Comparison of ENCODE assay signal across 13 mouse cellular contexts in genomic region chr10:126520973-126521372, GRCm38 (mm10).
A peak's percentile ranks its signal among the peaks of the same experiment; 100 is the strongest.
DNase-seq lines count a peak whose midpoint lies in the region; ATAC-seq lines count a peak whose summit lies in the region.
"Had no signal": no experiment of that assay in that cellular context is flagged by ENCODE, and none has a peak within 500 bp of the region (broad histone marks: within the 10 kb centered on the region; RNA-seq: fewer than 3 reads in every experiment).

No protein-coding gene starts in this region.

- H3K4me2 ChIP-seq in forebrain, embryonic 13.5 days: no peak overlapping the region
- H3K4me2 ChIP-seq in midbrain, embryonic 11.5 days: no peak overlapping the region
- H3K4me2 ChIP-seq in midbrain, embryonic 14.5 days (ENCODE audit: low read length): no peak overlapping the region
- H3K4me2 ChIP-seq: heart, embryonic 15.5 days had no signal

- H3K9me3 ChIP-seq in forebrain, embryonic 10.5 days: no peaks in the 10 kb centered on the region
- H3K9me3 ChIP-seq in forebrain, embryonic 13.5 days (replicated peaks): 0 out of 2 replicates have a peak, but pooled peaks cover 4% of the 10 kb centered on the region
- peaks cover 2% of the 10 kb centered on the region; the same call in 1 of the 2 replicates for H3K9me3 ChIP-seq in midbrain, embryonic 11.5 days (ENCODE audit: control insufficient read depth, low read length)
- peaks cover 7% of the 10 kb centered on the region for H3K9me3 ChIP-seq in midbrain, embryonic 14.5 days (ENCODE audit: control insufficient read depth, low read length)
- H3K9me3 ChIP-seq: heart, embryonic 15.5 days had no signal

- H3K27me3 ChIP-seq in forebrain, embryonic 10.5 days (ENCODE audit: poor library complexity, severe bottlenecking): no peaks in the 10 kb centered on the region
- H3K27me3 ChIP-seq in forebrain, embryonic 13.5 days: no peaks in the 10 kb centered on the region
- no peaks in the 10 kb centered on the region for H3K27me3 ChIP-seq in midbrain, embryonic 11.5 days (ENCODE audit: control insufficient read depth, insufficient read depth, low read length)
- H3K27me3 ChIP-seq in midbrain, embryonic 14.5 days (ENCODE audit: control insufficient read depth, insufficient read depth, low read length): no peaks in the 10 kb centered on the region
- H3K27me3 ChIP-seq: heart, embryonic 15.5 days had no signal

- H3K9ac ChIP-seq in forebrain, embryonic 13.5 days: no peak overlapping the region
- H3K9ac ChIP-seq in midbrain, embryonic 11.5 days (ENCODE audit: low read length): no peak overlapping the region
- H3K9ac ChIP-seq in midbrain, embryonic 14.5 days (replicated peaks; ENCODE audit: low read length): no peak overlapping the region
- H3K9ac ChIP-seq: heart, embryonic 15.5 days had no signal

- no peak for ATAC-seq in forebrain, embryonic 13.5 days
- ATAC-seq in midbrain, embryonic 11.5 days (ENCODE audit: low FRiP score): peak; percentile 50; the same call in 1 of the 2 replicates
- ATAC-seq in midbrain, embryonic 14.5 days (ENCODE audit: low FRiP score, low TSS enrichment): no peak
- ATAC-seq: intestine, postnatal 0 days had no signal

- no peak for DNase-seq in forebrain, embryonic 10.5 days (ENCODE audit: extremely low spot score, low spot score)
- peak; percentile 72 for DNase-seq in midbrain, embryonic 11.5 days (ENCODE audit: low spot score, missing footprints)
- DNase-seq in midbrain, embryonic 14.5 days: no peak
- peak; percentile 15 for DNase-seq in embryo, embryonic 9.5 days (ENCODE audit: extremely low spot score)
- peak; percentile 44 for DNase-seq in retina, embryonic 14.5 days (ENCODE audit: low spot score)
- no peak for DNase-seq in layer of hippocampus, adult 8-10 months (ENCODE audit: low spot score in 2 of 2)
- DNase-seq in frontal cortex, postnatal 14 days (ENCODE audit: low spot score in 2 of 2): no peak
- DNase-seq: gastrocnemius, postnatal 10 days; thymus, adult 2 months had no signal

- no peaks in the 10 kb centered on the region for H3K36me3 ChIP-seq in forebrain, embryonic 10.5 days (replicated peaks)
- H3K36me3 ChIP-seq in forebrain, embryonic 13.5 days (ENCODE audit: poor library complexity, severe bottlenecking): no peaks in the 10 kb centered on the region
- H3K36me3 ChIP-seq in midbrain, embryonic 11.5 days (ENCODE audit: control insufficient read depth, insufficient read depth, low read length): no peaks in the 10 kb centered on the region
- H3K36me3 ChIP-seq in midbrain, embryonic 14.5 days (ENCODE audit: control insufficient read depth, insufficient read depth, low read length): no peaks in the 10 kb centered on the region
- H3K36me3 ChIP-seq: G1E; heart, embryonic 15.5 days had no signal

- WGBS in forebrain, embryonic 10.5 days: 46% methylated on average over 9 of the region's 9 CpGs
- 47% methylated on average over 9 of the region's 9 CpGs for WGBS in forebrain, embryonic 13.5 days
- WGBS in midbrain, embryonic 11.5 days: 45% methylated on average over 9 of the region's 9 CpGs
- WGBS in midbrain, embryonic 14.5 days: 35% methylated on average over 9 of the region's 9 CpGs

- no peak overlapping the region for H3K4me3 ChIP-seq in forebrain, embryonic 10.5 days
- H3K4me3 ChIP-seq in forebrain, embryonic 13.5 days: no peak overlapping the region
- no peak overlapping the region for H3K4me3 ChIP-seq in midbrain, embryonic 11.5 days (ENCODE audit: low read depth, low read length)
- no peak overlapping the region for H3K4me3 ChIP-seq in midbrain, embryonic 14.5 days (replicated peaks; ENCODE audit: low read depth, low read length)
- H3K4me3 ChIP-seq: heart, embryonic 15.5 days had no signal

- peaks cover 27% of the 10 kb centered on the region for H3K4me1 ChIP-seq in forebrain, embryonic 10.5 days
- peaks cover 13% of the 10 kb centered on the region for H3K4me1 ChIP-seq in forebrain, embryonic 13.5 days
- peaks cover 3% of the 10 kb centered on the region for H3K4me1 ChIP-seq in midbrain, embryonic 11.5 days (ENCODE audit: control insufficient read depth, insufficient read depth, low read length)
- H3K4me1 ChIP-seq in midbrain, embryonic 14.5 days (ENCODE audit: control insufficient read depth, insufficient read depth, low read length): peaks cover 8% of the 10 kb centered on the region; the same call in 1 of the 2 replicates
- H3K4me1 ChIP-seq: heart, embryonic 15.5 days had no signal

- 0 out of 2 replicates have a peak overlapping the region, but pooled peaks have one; percentile 9 for H3K27ac ChIP-seq in forebrain, embryonic 10.5 days
- H3K27ac ChIP-seq in forebrain, embryonic 13.5 days: no peak overlapping the region
- H3K27ac ChIP-seq in midbrain, embryonic 11.5 days (ENCODE audit: low read depth, low read length): no peak overlapping the region
- no peak overlapping the region for H3K27ac ChIP-seq in midbrain, embryonic 14.5 days (replicated peaks; ENCODE audit: low read depth, low read length)
- H3K27ac ChIP-seq: heart, embryonic 15.5 days had no signal

Comparison
In these comparisons a context has a peak if more than half of its experiments do, and no peak if none do; other contexts are left out.
1. DNase-seq: peak in midbrain, embryonic 11.5 days (single experiment), embryo, embryonic 9.5 days (single experiment) and retina, embryonic 14.5 days (single experiment); none in forebrain, embryonic 10.5 days (single experiment), midbrain, embryonic 14.5 days (single experiment), layer of hippocampus, adult 8-10 months (0 of 2) and frontal cortex, postnatal 14 days (0 of 2).